ENCODE assay signal across 8 mouse cellular contexts in the genomic region with DNA sequence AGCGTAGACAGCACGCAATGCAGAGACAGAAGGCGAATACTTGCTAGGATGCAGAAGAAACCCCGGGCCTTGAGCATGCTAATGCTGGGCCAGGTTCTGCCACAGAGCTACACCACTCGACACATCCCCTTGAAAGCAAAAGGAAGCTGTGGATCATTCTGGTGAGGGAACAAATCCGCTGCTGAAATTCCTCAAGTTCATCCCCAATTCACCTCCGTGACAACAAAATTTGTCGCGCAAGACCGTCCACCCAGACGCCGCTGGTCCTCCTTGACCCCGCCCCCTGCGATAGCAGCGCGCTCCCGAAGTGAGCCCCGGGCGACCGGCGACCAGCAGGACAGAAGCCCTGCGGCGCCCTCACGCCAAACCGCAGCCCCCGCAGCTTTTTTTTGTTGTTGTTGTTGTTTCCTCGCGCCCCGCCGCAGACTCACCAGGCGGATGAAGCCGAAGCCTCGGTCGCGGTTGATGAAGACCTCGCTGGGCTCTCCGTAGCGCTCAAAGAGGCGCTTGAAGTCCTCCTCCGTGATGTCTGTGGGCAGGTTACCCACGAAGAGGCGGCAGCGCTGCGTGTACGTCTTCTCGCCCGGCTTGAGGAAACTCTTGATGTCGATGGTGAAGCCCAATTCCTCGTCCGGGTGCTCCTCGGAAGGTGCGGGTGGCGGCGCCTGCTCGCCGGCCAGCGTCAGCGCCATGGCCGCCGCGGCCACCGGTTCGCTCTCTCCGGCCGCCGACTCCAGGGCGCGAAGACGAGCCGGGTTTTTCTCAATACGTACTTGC. TPM values are rescaled to one million over a fixed set of nuclear protein-coding genes. Genes with fewer than 3 reads are reported as not detected.
DNase-seq lines count a peak whose midpoint lies in the region; ATAC-seq and TF ChIP-seq lines count a peak whose summit lies in the region.

No protein-coding gene starts in this region.

- peak; percentile 29 for ATAC-seq in activated CD4-positive, CD25-positive, alpha-beta regulatory T cell, adult 4 months
- ATAC-seq in common myeloid progenitor, adult 5-6 weeks (replicated peaks; ENCODE audit: low read depth, poor library complexity, severe bottlenecking), result peak; percentile 43
- ATAC-seq in hindbrain, postnatal 0 days, result peak; percentile 43
- ATAC-seq in megakaryocyte, adult 5-6 weeks (ENCODE audit: poor library complexity, severe bottlenecking), result peak; percentile 69

- peak overlapping the region; percentile 95 for H3K27ac ChIP-seq in gastrocnemius, adult 2 months
- peak overlapping the region; percentile 99 for H3K27ac ChIP-seq in hindbrain, postnatal 0 days

- no peaks in the 10 kb centered on the region for H3K9me3 ChIP-seq in hindbrain, postnatal 0 days (ENCODE audit: low read length)

- peak; percentile 80 for DNase-seq in gastrocnemius, adult 2 months
- peak; percentile 61 for DNase-seq in hindbrain, postnatal 0 days (ENCODE audit: low spot score)
- peak; percentile 50 to 65 for DNase-seq in left cerebral cortex, adult 8-10 months (ENCODE audit: low spot score in 2 of 2)
- DNase-seq in right cerebral cortex, adult 2 months (ENCODE audit: low spot score in 2 of 2), result peak; percentile 54 to 70
- DNase-seq in urinary bladder, postnatal 10 days (ENCODE audit: low spot score), result peak; percentile 12

- WGBS in hindbrain, postnatal 0 days, result under 1% methylated on average over 71 of the region's 71 CpGs

- H3K27me3 ChIP-seq in hindbrain, postnatal 0 days (ENCODE audit: insufficient read depth, low read length), result no peaks in the 10 kb centered on the region

- H3K4me1 ChIP-seq in hindbrain, postnatal 0 days (ENCODE audit: insufficient read depth, low read length), result peaks cover 6% of the 10 kb centered on the region; the same call in 1 of the 2 replicates

- no peaks in the 10 kb centered on the region for H3K36me3 ChIP-seq in hindbrain, postnatal 0 days (ENCODE audit: insufficient read depth, low read length)

- intact Hi-C loops in gastrocnemius, adult 2 months (cut with DNase I), result loop anchor here (2.0 to 10.0 kb wide), 3 partner anchors 31 to 203 kb away; a partner anchor contains a TSS

- H3K9ac ChIP-seq in hindbrain, postnatal 0 days (replicated peaks; ENCODE audit: low read length), result peak overlapping the region; percentile 95

- H3K4me3 ChIP-seq in gastrocnemius, adult 2 months, result peak overlapping the region; percentile 85
- peak overlapping the region; percentile 98 for H3K4me3 ChIP-seq in hindbrain, postnatal 0 days (ENCODE audit: low read length)

- no peak for TF ChIP-seq CTCF in gastrocnemius, adult 2 months (IDR thresholded peaks at IDR 0.05)
- no peak for TF ChIP-seq CTCF in hindbrain, postnatal 0 days (IDR thresholded peaks at IDR 0.05; ENCODE audit: low read depth)

- peak overlapping the region; percentile 75 for H3K4me2 ChIP-seq in hindbrain, postnatal 0 days (ENCODE audit: low read depth, low read length)

RNA-seq across cellular contexts. Expression of a gene that starts 0.6 kb away (rescaled TPM):
- 10 to 100 TPM; 13.3 to 22.0 TPM for polyA plus RNA-seq in activated CD4-positive, CD25-positive, alpha-beta regulatory T cell, adult 4 months (2017; shearing (Covaris generic))
- 101 and 166 TPM in 2 replicates for total RNA-seq in common myeloid progenitor, adult 5-6 weeks (2017)
- 10 to 100 TPM in 1 of 2 experiments, 1 to 10 TPM in 1; 9.5 to 12.1 TPM for total RNA-seq in gastrocnemius, adult 2 months (2021)
- 42.0 and 45.1 TPM in 2 replicates for total RNA-seq in hindbrain, postnatal 0 days (2014; rRNA removed)
- 32.8 and 34.5 TPM in 2 replicates for polyA plus RNA-seq in hindbrain, postnatal 0 days (2015; fragmentation: Nextera tagmentation; extraction: Ambion mirVana)
- 10 to 100 TPM; 64.0 to 76.1 (median 71.0) TPM for total RNA-seq in left cerebral cortex, adult 8-10 months (2022)
- total RNA-seq in megakaryocyte, adult 5-6 weeks (2015), result 37.7 and 39.6 TPM in 2 replicates
- 73.0 and 82.4 TPM in 2 replicates for total RNA-seq in megakaryocyte, adult 5-6 weeks (2017)

RNA-seq across cellular contexts. Expression of a gene that starts 34.0 kb away (rescaled TPM):
- 10 to 100 TPM; 47.0 to 47.8 TPM for polyA plus RNA-seq in activated CD4-positive, CD25-positive, alpha-beta regulatory T cell, adult 4 months (2017; shearing (Covaris generic))
- total RNA-seq in common myeloid progenitor, adult 5-6 weeks (2017), result 21.6 and 23.7 TPM in 2 replicates
- total RNA-seq in gastrocnemius, adult 2 months (2021), result 10 to 100 TPM; 18.5 to 22.5 TPM
- total RNA-seq in hindbrain, postnatal 0 days (2014; rRNA removed), result 12.1 and 12.4 TPM in 2 replicates
- 25.3 and 25.9 TPM in 2 replicates for polyA plus RNA-seq in hindbrain, postnatal 0 days (2015; fragmentation: Nextera tagmentation; extraction: Ambion mirVana)
- total RNA-seq in left cerebral cortex, adult 8-10 months (2022), result 10 to 100 TPM; 28.0 to 32.6 (median 30.6) TPM
- 24.2 and 28.6 TPM in 2 replicates for total RNA-seq in megakaryocyte, adult 5-6 weeks (2015)
- total RNA-seq in megakaryocyte, adult 5-6 weeks (2017), result 17.2 and 19.2 TPM in 2 replicates

Comparison
In these comparisons a context has a peak if more than half of its experiments do, and no peak if none do; other contexts are left out.
1. Peak in every context shown above with its lines: DNase-seq, ATAC-seq, H3K4me3 ChIP-seq and H3K27ac ChIP-seq.
2. DNase-seq: peak in every context shown above with its lines; median percentile 80 in gastrocnemius, adult 2 months; 62 in right cerebral cortex, adult 2 months; 61 in hindbrain, postnatal 0 days; 58 in left cerebral cortex, adult 8-10 months; 12 in urinary bladder, postnatal 10 days.